Mouse (Mus musculus): Measurements from ENCODE around the gene Tmem182.

DNA sequence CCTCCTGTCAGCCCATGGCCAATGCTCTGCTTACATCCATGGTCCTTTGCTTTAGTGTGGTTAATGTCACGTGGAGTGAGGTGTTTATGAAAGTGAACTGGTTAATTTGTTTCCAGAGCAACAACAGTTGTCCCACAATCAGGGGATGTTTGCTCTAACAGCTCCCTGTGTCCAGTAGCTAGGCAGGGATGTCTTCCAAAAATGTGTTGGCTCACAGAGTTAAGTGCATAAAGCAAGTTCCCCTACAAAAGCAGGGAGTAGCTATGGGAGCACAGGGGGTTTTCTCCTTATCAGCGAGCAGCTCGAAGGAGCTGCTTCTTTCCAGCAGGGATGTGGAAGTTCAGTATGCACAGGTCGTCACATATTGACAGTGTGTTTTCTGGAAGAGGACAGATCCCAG is 19.1 kb downstream of the Tmem182 start:
- TF ChIP-seq CTCF (conservative IDR thresholded peaks at IDR 0.05 in 1 of 2, IDR thresholded peaks at IDR 0.05 in 1 of 2; ENCODE audit: low read depth in 2 of 2, low read length in 2 of 2): no peak
- TF ChIP-seq MAZ (IDR thresholded peaks at IDR 0.05; ENCODE audit: low read depth, low read length): no peak
- TF ChIP-seq MAFK (IDR thresholded peaks at IDR 0.05; ENCODE audit: insufficient replicate concordance, low read length): no peak
- no peak for TF ChIP-seq EP300 (IDR thresholded peaks at IDR 0.05; ENCODE audit: low read length)
- TF ChIP-seq POLR2A (IDR thresholded peaks at IDR 0.05; ENCODE audit: low read depth, low read length): no peak
